Mouse (Mus musculus) layer of hippocampus, adult 18-20 months (tissue): ENCODE measurements around the gene Cabp4. TPM values are rescaled to one million over a fixed set of nuclear protein-coding genes. Genes with fewer than 3 reads are reported as not detected.
A peak's percentile ranks its signal among the peaks of the same experiment; 100 is the strongest.

ENCODE experiments used
- DNase-seq, 2 experiments: peaks; one replicate each; pipeline ENCODE4 v3.0.0; 2022; ENCODE audit warnings: low spot score in 2 of 2
- long read RNA-seq: library from polyadenylated mRNA; stranded (forward); transcript quantifications from one replicate; pipeline ENCODE4 v2.0.0, GENCODE M21; 2021
- total RNA-seq, 2 experiments: library from RNA; stranded (reverse); gene quantifications; 2 replicates each; pipeline ENCODE4 v1.2.3; 2021

Cabp4 gene
- under 1 TPM; 0.22 to 0.30 TPM for total RNA-seq
- long read RNA-seq = 0 reads

DNA sequence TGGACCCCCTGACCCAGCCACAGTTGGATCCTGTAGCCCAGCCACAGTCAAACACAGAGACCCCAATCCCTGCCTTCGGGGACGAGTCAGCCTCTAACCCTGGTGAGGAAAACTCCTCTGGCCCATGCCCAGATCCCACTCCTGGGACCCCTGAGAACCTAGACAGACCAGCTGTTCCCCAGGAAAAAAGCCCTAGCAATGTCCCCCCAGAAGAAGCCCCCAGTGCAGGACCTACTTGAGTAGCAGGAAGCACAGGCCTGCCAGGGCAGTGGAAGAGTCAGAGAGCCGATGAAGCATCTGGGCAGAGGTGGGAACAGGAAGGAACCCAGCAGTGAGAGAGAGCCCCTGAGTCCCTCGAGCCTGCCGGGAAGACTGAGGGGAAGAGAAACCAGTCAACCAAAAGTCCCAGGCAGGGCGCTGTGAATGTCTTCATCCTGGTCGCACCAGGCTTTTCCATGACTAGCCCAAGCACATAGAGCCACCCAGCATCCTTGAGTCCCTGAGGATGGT, at the start of gene Cabp4:
TSS of gene Cabp4 (minus strand) at position 275 of the 510 bp plus-strand sequence.
- DNase-seq = no peak

DNA sequence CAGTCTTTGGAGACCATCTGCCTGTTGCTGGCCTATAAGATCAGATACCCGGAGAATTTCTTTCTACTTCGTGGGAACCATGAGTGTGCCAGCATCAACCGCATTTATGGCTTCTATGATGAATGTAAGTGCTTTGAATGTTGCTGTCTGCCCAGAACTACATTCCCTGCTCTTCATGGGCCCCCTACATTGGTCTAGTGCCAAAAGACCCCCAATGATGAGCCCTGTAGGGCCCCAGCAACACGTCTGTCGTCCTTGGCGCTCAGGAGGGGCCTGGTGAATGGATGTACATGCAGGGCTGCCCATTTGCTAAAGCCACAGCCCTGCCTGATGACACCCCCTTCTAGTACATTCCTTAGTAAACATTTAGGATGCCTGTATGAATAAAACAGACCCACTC, 49.3 kb upstream of the Cabp4 start:
- DNase-seq = no peak

DNA sequence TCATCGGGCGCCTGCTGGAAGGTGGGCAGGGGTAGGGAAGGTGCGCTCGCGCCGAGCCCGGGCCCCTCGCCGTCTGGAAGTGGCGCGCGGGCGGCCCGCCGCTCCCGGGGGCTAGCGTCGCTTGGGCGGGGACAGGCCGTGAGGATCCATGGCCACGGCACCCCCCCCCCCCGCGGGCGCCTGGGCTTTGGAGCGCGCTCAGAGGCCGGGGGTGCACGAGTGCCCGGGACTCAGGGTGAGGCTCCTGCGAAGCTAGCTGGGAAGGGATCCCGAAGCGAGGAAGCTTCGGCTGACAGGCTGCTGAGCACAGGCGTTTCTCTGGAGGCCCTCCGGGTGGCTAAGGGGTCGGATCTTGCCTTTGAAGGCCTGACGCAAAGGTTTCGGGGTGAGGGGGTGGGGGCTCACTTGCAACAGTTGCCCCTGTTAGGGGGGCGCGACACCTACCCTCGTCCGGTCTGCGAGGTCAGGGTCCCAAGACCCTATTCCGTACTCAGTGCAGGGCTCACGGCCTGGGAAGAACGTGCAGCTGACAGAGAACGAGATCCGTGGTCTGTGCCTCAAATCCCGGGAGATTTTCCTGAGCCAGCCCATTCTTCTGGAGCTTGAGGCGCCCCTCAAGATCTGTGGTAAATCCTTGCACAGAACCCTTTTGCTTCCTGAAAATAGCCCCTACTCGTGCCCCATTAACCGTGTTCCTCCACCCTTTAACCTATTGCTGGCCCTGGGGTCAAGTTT, 48.6 kb upstream of the Cabp4 start:
- no peak for DNase-seq

DNA sequence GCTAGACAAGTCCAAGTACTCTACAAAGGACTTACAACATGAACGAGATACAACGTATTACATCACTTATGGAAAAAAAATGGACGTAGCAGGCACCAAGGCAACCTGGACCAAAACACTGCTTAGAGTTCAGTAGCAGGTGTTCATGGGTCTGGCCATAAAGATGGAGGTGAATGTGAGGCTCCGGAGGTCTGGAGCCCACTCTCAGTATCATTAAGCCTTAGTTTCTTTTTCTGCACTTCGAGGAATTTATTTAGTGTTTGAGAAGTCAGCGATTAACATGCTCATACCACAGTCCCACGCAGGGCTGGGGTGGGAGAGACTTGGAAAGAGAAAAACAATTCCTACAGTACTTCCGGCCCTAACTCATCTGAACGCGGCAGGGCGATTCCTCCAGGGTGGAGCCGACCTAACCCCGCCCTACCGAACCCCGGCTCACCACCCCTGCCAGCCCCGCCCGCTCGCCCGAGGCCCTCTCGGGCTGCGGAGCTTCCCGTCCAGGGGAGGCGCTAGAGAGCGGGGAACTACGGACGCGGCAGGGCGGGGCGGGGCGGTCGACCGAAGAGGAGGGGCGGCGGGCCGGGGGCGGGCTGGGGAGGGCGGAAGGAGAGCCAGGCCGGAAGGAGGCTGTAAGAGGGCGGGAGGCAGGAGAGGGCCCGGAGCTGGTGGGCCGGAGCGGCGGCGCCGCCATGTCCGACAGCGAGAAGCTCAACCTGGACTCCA, 47.9 kb upstream of the Cabp4 start, which contains the start of gene Ppp1ca:
TSS of gene Ppp1ca (plus strand) at position 538 of the 723 bp plus-strand sequence.
- DNase-seq = peak; percentile 85 to 94

DNA sequence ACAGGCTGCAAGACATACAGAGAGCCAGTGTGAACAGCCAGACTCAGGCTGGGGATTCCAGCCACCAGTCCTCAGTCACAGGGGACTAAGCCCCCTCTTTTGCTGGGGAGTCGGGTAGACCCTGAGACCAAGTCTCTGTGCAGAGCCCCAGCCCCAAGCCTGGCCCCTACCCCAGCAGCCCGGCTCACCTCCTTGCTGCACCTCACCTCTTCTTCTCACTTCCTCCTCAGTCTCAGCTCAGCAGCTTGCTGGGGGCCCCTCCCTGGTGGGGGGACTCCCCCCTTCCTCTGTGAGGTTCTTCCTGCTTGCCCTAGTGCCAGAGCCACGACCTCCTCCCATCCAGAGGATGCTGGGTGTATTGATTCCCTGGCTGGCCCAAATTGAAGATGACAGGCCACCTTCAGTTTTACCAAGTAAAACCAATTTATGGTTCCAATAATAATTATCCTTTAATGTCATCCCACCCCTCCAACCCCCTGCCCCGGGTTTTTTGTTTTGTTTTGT, 47.0 kb upstream of the Cabp4 start, which contains the start of gene Tbc1d10c:
TSS of gene Tbc1d10c (minus strand) at position 454 of the 504 bp plus-strand sequence.
- no peak for DNase-seq

DNA sequence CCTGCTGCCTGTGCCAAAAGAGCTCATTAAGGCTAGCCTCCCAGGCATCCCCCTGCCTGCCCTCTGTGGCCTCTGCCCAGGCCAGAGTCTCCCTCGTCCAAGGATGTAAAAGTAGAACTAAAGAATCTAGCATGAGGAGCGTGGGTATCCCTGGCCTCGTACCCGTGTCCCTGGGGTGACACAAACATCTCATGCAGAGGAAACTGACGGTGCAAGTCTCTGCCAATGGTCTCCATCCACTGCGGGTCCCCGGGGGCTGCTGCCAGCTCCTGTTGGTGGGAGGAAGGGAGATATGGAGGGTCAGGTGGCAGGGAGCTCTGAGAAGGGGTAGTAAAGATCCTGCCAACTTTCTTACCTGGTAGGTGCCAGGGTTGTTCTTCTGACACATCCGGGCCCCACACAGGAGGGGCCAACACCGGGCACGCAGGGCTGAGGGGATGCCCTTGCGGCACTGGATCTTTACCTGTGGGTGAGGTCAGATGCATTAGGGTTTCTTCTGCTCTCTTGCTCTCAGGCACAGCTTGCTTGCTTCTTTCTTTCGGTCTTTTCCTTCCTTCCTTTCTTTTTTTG, 45.3 kb upstream of the Cabp4 start:
- DNase-seq = no peak

DNA sequence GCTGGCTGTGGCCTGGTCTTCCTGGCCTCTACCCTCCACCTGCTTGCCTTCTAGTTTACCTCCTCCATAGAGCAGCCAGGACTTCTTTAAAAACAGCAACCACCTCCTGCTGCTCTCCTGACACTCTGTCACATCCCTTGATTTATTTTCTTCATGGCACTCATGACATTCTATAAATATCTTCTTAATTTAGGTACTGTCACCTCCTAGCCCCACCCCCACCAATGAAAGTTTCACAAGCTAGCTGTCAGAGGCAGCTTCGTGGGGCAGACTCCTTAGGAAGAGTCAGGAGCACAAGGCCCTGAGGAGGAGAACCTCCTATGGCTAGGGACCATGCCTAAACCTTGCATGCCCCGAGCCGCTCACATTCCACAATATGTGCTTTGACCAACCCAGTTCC, 43.5 kb upstream of the Cabp4 start:
- DNase-seq = no peak

DNA sequence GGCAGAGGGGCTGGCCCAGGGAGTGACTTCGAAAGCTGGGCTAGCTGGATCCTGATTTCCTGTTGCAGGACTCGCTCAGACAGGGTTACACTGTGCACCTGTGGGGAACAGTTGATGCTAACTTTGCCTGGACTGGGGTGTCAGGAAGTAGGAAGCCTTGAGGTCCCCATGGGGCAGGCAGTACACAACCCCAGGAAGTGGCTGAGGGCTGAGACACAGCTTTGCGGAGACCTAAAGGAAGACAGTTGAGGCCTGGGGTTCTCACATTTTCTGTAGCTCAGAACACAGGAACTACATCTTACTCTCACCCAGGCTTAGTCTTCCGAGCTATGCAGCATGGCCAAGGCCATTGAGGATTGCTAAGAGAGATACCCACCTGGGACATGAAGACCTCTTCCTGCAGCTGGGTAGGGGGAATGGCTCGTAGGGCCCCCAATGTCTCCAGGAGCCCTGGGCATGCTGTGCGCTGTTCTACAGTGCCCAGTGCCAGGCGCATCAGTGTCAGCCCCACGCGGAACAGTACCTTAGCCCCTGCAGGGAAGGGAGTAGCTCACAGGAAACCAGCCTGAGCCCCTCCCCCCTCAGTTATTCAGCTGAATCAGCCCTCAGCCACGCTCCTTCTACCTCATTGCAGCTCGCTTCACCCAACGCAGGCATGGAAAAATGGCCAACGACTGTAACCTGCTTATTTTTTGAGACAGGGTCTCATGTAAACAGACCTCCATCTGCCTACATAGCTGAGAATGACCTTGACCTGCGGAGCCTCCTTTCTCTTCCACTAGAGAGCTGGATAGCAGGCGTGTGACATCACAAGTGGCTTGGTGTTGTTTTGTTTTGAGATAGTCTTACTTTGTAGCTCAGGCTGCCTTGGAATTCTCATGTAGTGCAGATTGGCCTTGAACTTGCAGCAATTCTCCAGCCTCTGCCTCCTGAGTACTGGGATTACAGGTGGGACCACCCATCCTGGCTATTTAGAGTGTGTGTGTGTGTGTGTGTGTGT, 41.4 kb upstream of the Cabp4 start:
- DNase-seq = no peak

DNA sequence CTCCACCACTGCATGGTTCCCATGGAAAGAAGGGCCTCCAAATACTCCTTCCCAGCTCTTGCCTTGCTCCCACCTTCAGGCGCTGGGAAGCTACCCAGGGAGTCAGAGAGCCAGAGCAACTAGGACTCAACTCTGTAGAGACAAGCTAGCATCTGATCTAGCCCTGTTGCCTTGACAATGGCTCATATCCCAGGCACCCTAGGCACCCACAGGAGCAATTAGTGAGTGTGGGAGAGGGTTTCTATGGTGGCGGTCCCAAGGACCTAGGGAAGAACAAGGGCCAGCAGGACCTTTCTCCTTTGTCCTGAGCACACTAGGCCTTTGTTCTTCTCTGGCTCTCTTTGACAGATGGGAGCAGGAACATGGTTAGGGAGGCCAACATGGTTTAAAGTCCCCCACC, 39.9 kb upstream of the Cabp4 start:
- no peak for DNase-seq

DNA sequence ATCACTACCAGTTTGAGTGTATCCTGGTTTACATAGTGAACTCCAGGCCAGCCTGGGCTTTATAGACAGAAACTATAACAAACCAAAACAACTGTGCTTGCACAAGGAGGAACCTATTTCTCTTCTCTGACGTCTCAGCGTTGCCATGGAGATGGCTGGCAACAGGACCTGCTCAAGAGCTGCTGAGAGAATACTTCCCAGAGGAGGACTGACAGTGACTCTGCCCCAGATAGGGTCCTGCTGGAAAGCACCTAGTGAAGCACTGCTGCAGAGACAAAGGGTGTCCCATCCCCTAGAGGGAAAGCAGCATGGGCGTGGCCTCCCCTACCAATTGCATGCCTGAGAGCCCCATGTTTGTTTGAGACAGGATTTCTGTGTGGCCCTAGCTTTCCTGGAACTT, 38.1 kb upstream of the Cabp4 start:
- peak; percentile 69 to 83 for DNase-seq

DNA sequence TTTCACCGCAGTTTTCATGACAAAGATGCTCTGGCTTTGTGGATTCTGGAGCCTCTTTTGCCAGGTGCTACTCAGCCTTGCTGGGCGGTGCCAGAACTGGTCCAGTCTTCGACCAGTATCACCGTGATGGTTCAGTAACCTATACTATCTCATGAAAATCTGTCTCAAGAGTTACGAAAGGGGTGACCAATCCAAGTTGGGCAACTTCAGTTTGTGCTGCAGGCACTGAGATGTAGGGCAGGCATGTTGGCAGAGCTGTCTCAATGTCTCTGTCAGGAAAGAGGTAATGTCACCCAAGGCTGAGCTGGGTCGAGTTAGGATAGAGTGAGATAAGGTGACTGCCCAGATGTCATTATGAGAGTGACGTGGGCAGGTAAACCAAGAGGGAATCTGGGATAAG, 36.6 kb upstream of the Cabp4 start:
- no peak for DNase-seq

DNA sequence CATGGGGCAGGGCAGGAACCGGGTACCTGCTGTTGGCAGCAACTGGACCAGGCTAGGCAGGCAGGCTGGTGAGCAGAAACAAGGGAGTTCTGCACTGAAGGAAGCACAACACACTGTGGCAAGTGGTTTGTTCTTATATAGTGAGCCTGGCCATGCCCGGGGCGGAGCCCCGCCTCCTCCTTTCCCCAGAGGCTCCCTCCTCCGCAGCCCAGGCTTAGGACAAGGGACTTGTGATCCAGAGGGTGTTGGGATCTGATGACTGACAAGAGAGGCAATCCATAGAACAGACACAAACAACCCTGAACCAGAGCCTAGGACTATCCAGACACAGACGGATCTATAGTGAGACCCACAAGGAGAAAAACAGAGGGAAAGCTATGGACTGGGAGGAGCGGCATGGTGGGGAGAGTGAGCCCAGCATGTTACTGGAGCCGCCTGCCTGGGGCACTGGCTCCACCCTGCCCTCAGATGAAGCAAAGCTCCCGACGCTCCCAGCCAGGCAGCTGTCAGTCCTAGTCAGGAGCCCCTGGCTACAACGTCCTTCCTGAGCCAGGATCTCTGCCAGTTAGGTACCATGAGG, 31.6 kb upstream of the Cabp4 start, which contains the start of gene Carns1:
TSS of gene Carns1 (minus strand) at position 112 of the 580 bp plus-strand sequence.
- no peak for DNase-seq

DNA sequence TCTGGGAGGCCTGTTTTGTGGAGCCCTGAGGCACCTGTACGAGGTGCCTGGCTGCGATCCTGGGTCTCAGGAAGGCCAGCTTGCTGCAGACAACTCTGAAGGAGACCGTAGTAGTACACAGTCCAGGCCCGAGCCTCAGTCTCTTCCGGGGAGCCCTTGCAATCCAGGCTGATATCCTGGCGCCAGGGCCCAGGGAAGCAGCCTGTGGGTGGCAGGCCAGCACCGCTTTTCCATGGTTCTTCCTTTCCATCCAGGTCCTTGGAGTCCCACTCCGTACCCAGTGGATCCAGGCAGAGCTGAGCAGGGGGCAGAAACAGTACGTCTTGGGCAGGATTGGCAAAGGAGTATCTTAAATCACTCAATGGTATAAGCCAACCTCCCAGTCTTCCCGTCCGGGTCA, 29.1 kb upstream of the Cabp4 start:
- DNase-seq = no peak

DNA sequence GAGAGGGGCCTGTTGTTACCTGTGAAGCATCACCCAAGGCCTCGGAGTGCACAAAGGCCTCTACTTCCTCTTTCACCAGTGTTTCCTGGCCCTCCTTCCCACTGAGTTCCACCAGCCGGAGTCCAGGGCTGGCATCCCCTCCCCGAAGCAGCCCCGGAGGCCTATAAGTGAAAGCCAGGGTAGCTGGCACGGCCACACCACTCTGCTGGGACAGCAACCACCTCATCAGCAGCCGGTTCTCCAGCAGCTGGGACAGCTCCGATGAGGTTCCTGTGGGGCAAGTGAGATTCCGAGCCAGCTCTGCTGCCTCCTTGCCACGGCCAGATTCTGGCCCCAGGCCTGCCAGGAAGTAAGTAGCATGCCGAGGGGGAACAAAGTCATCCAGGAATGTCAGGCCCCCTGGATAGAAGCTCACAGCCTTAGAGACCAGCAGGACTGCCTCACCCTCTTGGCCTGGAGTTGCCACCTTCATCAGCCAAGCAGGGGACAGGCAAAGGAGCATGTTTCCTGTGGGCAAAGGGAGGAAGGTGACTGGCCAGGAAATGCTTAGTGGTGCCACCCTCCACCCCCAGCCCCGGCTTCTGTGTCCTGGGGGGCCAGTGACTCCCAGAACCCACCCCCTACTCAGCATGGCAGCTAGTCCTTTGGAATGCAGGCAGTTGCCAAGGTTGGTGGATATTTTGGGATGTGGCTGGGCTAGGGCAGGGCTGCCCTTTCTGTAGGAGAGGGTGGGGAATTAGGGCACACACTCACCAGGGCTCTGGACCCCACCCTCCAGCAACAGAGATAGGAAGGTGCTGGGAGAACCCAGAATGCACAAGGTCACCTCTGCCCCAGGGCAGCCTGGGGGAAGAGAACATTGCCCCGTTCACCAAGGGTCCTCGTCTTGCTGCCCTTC, 27.8 kb upstream of the Cabp4 start:
- no peak for DNase-seq

DNA sequence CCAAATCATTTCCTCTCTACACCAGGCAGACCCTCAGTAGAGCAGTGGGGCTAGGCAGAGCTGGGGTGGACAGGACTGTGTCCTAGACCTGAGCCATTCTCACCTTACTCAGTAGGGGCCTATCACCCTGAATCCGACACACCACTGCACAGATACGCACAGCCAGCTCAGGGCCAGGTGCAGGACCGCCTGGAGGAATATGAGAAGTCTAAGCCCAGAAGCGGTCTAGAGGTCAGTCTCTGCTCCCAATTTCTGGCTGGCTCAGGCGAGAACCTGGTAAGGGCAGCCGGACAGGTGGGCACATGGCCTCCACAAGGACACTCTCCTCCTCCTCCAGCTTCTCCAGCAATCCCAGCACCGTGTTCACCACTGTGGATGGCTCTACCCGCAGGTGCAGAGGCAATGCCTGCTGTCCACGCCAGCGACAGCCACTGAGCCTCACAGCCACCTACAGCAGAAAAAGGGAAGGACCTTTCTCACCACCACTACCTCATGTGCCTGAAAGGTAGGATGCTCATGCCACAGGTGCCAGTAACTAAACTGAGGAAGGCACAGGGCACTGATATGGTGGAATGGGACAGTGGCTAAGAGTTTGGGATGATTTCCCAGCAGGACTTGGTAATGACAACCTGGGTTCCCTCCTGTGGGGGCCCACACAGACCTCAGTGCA, 27.0 kb upstream of the Cabp4 start:
- DNase-seq = no peak

DNA sequence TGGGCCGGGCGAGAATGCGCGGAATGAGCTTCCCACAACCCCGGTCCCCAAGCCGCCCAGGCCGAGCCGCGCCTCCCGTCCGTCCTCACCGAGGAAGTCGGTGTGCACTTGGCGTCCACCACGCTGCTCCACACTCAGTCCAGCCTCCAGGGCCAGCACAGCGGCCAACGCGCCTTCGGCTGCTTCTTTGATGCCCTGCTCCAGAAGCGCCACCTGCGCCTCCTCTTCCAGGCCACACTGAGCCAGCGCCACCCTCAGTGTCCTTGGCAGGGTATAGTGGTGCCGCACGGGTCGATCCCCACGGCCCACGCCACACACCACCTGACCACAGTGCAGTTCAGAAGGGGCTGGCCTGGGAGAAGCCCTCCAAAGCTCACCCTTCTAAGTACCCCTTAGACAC, 26.0 kb upstream of the Cabp4 start:
- DNase-seq = no peak

DNA sequence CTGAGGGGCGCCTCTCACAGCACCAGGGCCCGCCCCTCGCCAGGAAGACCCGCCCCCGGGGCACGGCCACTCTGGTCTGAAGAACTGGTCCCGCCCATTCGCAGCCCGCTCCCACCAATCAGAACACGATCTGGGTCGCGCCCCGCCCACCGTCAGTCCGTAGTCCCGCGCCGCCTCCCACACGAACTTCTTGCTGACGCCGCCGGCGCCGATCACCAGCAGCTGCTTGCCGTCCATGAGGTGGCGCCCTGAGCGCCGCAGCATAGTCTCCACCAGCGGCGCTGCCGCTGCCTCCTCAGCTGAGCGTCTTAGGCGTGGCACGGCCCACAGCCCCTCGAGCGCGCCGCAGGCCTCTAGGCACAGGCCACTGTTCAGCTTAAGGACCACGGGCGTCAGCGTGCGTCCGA, 25.5 kb upstream of the Cabp4 start:
- peak; percentile 99 for DNase-seq

DNA sequence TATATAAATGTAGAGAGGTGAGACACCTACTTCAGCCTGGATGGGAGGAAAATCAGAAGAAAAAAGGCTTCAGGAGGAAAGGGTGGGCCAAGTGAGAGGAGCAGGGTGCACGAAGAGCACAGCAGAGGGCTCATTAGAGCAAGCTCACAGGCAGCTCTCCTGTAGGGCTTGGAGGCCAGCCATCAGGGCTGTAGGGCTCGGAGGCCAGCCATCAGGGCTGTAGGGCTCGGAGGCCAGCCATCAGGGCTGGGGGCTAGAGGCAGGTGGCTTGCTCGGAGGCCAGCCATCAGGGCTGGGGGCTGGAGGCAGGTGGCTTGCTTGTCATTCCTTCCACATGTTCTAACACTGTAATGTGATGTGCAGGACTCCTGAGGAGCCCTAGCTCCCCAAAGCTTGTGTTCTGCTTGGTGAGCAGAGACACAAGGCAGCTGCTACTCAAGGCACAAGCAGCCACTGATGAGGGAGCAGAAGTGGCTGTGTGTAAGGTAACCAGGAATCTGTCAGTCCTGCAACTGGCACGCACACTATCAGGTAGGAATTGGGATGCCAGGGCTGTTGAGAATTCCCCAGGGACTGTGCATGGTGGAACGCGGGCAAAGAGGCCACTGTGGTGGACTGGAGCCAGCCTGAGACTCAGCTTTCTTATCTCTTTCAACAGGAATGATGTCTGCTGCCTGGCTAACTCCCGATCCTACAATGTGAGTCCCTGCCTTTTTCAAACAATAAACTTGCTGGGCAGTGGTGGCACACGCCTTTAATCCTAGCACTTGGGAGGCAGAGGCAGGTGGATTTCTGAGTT, 23.0 kb upstream of the Cabp4 start:
- DNase-seq = no peak
